Mouse (Mus musculus): ENCODE data around the gene Dirc2. TPM values are rescaled to one million over a fixed set of nuclear protein-coding genes. Genes with fewer than 3 reads are reported as not detected.

Dirc2 gene
- polyA plus RNA-seq, 2 experiments = 4.9 to 5.9 TPM

DNA sequence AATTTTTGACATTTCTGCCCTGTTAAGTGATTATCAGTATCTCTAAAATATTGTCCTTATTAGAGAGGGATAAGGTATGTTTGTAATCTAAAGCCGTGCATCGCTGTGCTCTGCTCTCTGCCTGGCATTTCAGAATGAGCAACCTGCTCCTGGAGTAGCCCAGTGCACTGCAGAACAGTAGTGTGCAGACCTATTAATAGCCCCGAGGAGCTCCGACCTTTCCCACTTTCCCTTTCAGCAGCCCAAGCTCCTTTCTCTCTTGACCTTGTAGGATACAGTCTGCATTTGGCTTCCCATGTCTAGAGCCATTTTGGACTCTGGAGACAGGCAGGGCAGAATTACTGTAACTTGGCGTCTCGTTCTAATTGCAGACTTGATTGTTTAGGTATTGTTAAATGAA, 19.2 kb upstream of the Dirc2 start:
- Histone ChIP-seq H3K36me3 (replicated peaks; ENCODE audit: control insufficient read depth, insufficient read depth, low read depth) (peaks cover 12% of the 10 kb centered on the region), H3K4me1 (replicated peaks; ENCODE audit: control insufficient read depth in 2 of 2, insufficient read depth in 2 of 2, low read length in 1 of 2) (peaks cover 4 to 5% of the 10 kb centered on the region in 2 experiments; a peak in 2 of 4 replicates), H3K9me3 (ENCODE audit: control insufficient read depth, low read length) (no peaks in the 10 kb centered on the region), H3K27me3 (ENCODE audit: control insufficient read depth, insufficient read depth, low read length) (no peaks in the 10 kb centered on the region), H3K27ac (no peak overlapping the region), H3K4me3 (ENCODE audit: insufficient read depth in 1 of 2, low read depth in 2 of 2, low read length in 2 of 2) (no peak overlapping the region), H3K9ac (replicated peaks) (no peak overlapping the region), H3K4me2 (ENCODE audit: low read depth) (no peak overlapping the region)
- TF ChIP-seq EP300 (IDR thresholded peaks at IDR 0.05; ENCODE audit: low read depth) (no peak), CTCF (IDR thresholded peaks at IDR 0.05; ENCODE audit: low read depth) (no peak)
- ATAC-seq (ENCODE audit: insufficient read depth) (no peak), DNase-seq (ENCODE audit: low read depth in 3 of 3, low spot score in 3 of 3) (no peak)
- WGBS (ENCODE audit: insufficient replicate concordance) = 81% methylated on average over 6 of the region's 6 CpGs

DNA sequence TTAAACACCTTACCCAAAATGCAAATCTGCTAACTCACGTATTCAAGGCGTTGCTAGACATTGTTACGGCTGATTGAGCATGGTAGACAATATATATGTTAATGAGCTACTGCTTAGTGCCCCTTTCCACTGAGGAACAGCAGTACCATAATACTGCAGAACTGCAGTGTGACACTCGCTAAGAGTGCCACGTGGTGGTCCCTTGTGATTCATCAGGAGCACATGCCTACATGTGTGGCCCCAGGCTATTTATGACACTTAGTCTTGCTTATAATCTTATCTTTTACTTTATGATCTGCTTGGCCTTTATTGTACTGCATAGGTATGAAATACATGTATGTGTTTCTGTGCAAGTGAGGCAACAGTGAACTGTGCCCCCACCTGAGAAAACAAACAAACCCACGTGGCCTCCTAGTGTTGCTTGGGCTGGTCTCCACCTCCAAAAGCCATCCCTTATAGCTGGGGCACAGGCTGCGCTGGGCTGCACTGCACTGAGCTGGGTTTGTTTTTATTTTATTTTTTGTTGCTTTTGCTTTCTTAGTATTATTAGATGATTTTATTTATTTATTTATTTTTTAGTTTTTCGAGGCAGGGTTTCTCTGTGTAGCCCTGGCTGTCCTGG, 18.5 kb upstream of the Dirc2 start:
- DNase-seq (ENCODE audit: low read depth in 3 of 3, low spot score in 3 of 3) = no peak
- peaks cover 4 to 5% of the 10 kb centered on the region in 2 experiments; a peak in 2 of 4 replicates for H3K4me1 ChIP-seq (replicated peaks; ENCODE audit: control insufficient read depth in 2 of 2, insufficient read depth in 2 of 2, low read length in 1 of 2)
- WGBS (ENCODE audit: insufficient replicate concordance) = 85% methylated on average over 8 of the region's 8 CpGs
- ATAC-seq (ENCODE audit: insufficient read depth) = no peak
- no peaks in the 10 kb centered on the region for H3K27me3 ChIP-seq (ENCODE audit: control insufficient read depth, insufficient read depth, low read length)
- TF ChIP-seq EP300 (IDR thresholded peaks at IDR 0.05; ENCODE audit: low read depth) = no peak
- no peak for TF ChIP-seq CTCF (IDR thresholded peaks at IDR 0.05; ENCODE audit: low read depth)
- H3K36me3 ChIP-seq (replicated peaks; ENCODE audit: control insufficient read depth, insufficient read depth, low read depth) = peaks cover 12% of the 10 kb centered on the region
- no peak overlapping the region for H3K4me3 ChIP-seq (ENCODE audit: insufficient read depth in 1 of 2, low read depth in 2 of 2, low read length in 2 of 2)
- no peak overlapping the region for H3K27ac ChIP-seq
- no peak overlapping the region for H3K4me2 ChIP-seq (ENCODE audit: low read depth)
- no peak overlapping the region for H3K9ac ChIP-seq (replicated peaks)
- no peaks in the 10 kb centered on the region for H3K9me3 ChIP-seq (ENCODE audit: control insufficient read depth, low read length)

DNA sequence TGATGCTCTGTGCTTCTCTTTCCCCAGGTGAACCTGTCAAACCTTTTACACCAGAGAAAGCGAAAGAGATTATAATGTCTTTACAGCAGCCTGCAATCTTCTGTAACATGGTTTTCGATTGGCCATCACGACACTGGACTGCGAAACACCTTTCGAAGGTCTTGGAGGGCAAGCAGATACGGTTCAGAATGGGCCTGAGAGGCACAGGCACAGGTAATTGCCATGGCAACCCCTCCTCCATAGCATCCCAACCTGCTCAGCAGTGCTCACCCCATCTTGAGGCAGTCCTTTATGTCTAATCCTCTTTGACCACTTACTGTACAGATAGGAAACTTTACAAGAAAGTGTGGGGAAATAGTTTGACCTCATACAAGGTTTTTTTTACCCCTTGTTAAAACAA, 18.0 kb upstream of the Dirc2 start:
- WGBS (ENCODE audit: insufficient replicate concordance) = 80% methylated on average over 6 of the region's 6 CpGs
- Histone ChIP-seq H3K4me2 (ENCODE audit: low read depth) (no peak overlapping the region), H3K27ac (no peak overlapping the region), H3K4me3 (ENCODE audit: insufficient read depth in 1 of 2, low read depth in 2 of 2, low read length in 2 of 2) (no peak overlapping the region), H3K36me3 (replicated peaks; ENCODE audit: control insufficient read depth, insufficient read depth, low read depth) (peaks cover 12% of the 10 kb centered on the region), H3K9me3 (ENCODE audit: control insufficient read depth, low read length) (no peaks in the 10 kb centered on the region), H3K4me1 (replicated peaks; ENCODE audit: control insufficient read depth in 2 of 2, insufficient read depth in 2 of 2, low read length in 1 of 2) (peaks cover 4 to 5% of the 10 kb centered on the region in 2 experiments; a peak in 2 of 4 replicates), H3K27me3 (ENCODE audit: control insufficient read depth, insufficient read depth, low read length) (no peaks in the 10 kb centered on the region), H3K9ac (replicated peaks) (no peak overlapping the region)
- DNase-seq (ENCODE audit: low read depth in 3 of 3, low spot score in 3 of 3) (no peak), ATAC-seq (ENCODE audit: insufficient read depth) (no peak)
- TF ChIP-seq CTCF (IDR thresholded peaks at IDR 0.05; ENCODE audit: low read depth) (no peak), EP300 (IDR thresholded peaks at IDR 0.05; ENCODE audit: low read depth) (no peak)

DNA sequence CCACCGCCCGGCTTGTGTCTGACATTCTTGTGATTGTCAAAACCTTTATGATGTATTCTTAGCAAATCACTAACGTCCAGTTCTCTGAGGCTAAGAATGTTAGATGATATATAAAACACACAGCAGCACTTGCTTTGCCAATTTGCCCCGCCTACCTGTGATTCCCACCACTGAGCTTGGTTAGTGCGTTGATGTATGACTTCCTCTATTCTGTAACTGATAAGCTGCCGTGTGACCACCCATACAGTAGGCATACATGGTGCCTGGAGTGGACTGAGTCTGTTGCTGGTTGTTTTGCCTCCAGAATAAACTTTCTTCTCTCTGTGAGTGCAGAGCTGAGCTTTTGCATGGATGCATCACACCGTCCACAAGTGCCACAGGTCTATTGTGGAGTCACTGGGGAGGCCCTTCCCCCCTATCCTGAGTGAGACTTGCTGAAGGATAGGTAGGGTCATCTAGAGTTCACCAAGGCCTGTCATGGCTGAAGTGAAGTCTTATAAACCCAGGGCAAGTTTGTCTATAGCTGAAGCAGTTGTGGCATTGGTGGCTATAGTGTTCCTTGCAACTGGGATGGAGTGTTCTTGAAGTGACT, 15.1 kb upstream of the Dirc2 start:
- no peak overlapping the region for H3K4me3 ChIP-seq (ENCODE audit: insufficient read depth in 1 of 2, low read depth in 2 of 2, low read length in 2 of 2)
- ATAC-seq (ENCODE audit: insufficient read depth) (no peak), DNase-seq (ENCODE audit: low read depth in 3 of 3, low spot score in 3 of 3) (no peak)
- H3K27ac ChIP-seq = no peak overlapping the region
- TF ChIP-seq EP300 (IDR thresholded peaks at IDR 0.05; ENCODE audit: low read depth) = no peak
- TF ChIP-seq CTCF (IDR thresholded peaks at IDR 0.05; ENCODE audit: low read depth) = no peak
- no peak overlapping the region for H3K9ac ChIP-seq (replicated peaks)
- WGBS (ENCODE audit: insufficient replicate concordance) = 49% methylated on average over 7 of the region's 7 CpGs
- no peaks in the 10 kb centered on the region for H3K9me3 ChIP-seq (ENCODE audit: control insufficient read depth, low read length)
- peaks cover 2 to 4% of the 10 kb centered on the region in 2 experiments; a peak in 2 of 4 replicates for H3K4me1 ChIP-seq (replicated peaks; ENCODE audit: control insufficient read depth in 2 of 2, insufficient read depth in 2 of 2, low read length in 1 of 2)
- no peaks in the 10 kb centered on the region for H3K27me3 ChIP-seq (ENCODE audit: control insufficient read depth, insufficient read depth, low read length)
- H3K36me3 ChIP-seq (replicated peaks; ENCODE audit: control insufficient read depth, insufficient read depth, low read depth) = peaks cover 11% of the 10 kb centered on the region
- H3K4me2 ChIP-seq (ENCODE audit: low read depth) = no peak overlapping the region

DNA sequence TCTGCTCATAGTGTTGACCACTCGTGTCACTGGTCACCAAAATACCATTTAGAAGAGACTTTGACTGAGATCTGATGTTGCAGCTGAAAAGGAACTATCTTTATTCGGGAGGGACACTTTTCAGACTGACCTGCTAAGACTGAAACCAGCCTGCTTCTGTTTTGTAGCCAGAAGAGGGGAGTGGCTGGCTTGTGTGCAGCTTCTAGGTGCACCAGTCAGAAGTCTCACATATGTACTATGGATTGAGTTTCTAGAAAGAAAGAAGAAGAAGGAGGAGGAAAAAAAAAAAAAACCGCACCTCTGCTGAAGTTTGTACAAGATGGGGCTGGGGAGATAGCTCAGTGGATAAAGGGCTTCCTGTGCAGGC, 14.0 kb upstream of the Dirc2 start:
- Histone ChIP-seq H3K27ac (no peak overlapping the region), H3K4me1 (replicated peaks; ENCODE audit: control insufficient read depth in 2 of 2, insufficient read depth in 2 of 2, low read length in 1 of 2) (peaks cover 2 to 4% of the 10 kb centered on the region in 2 experiments; a peak in 2 of 4 replicates), H3K9ac (replicated peaks) (no peak overlapping the region), H3K36me3 (replicated peaks; ENCODE audit: control insufficient read depth, insufficient read depth, low read depth) (peaks cover 5% of the 10 kb centered on the region), H3K4me2 (ENCODE audit: low read depth) (no peak overlapping the region), H3K4me3 (ENCODE audit: insufficient read depth in 1 of 2, low read depth in 2 of 2, low read length in 2 of 2) (no peak overlapping the region), H3K27me3 (ENCODE audit: control insufficient read depth, insufficient read depth, low read length) (no peaks in the 10 kb centered on the region), H3K9me3 (ENCODE audit: control insufficient read depth, low read length) (no peaks in the 10 kb centered on the region)
- whole genome bisulfite sequencing (ENCODE audit: insufficient replicate concordance) = 62% methylated on average over 3 of the region's 3 CpGs
- TF ChIP-seq EP300 (IDR thresholded peaks at IDR 0.05; ENCODE audit: low read depth) = no peak
- TF ChIP-seq CTCF (IDR thresholded peaks at IDR 0.05; ENCODE audit: low read depth) = no peak
- ATAC-seq (ENCODE audit: insufficient read depth) (no peak), DNase-seq (ENCODE audit: low read depth in 3 of 3, low spot score in 3 of 3) (no peak)
